ENCODE assay signal across 8 mouse cellular contexts in genomic region chr11:69990850-69991691, GRCm38 (mm10). TPM values are rescaled to one million over a fixed set of nuclear protein-coding genes. Genes with fewer than 3 reads are reported as not detected.
A peak's percentile ranks its signal among the peaks of the same experiment; 100 is the strongest.
DNase-seq lines count a peak whose midpoint lies in the region; ATAC-seq and TF ChIP-seq lines count a peak whose summit lies in the region.

Gabarap (plus strand) TSS chr11:69991143.

- peak; percentile 99 for DNase-seq in brain, embryonic 14.5 days (ENCODE audit: low read depth)
- DNase-seq in liver, adult 2 months (ENCODE audit: extremely low read depth, low read depth, low spot score) = peak; percentile 96
- DNase-seq in splenic B cell, adult 2 months (ENCODE audit: low read depth, low spot score) = peak; percentile 98

- TF ChIP-seq POLR2A in brain, embryonic 14.5 days (IDR thresholded peaks at IDR 0.05; ENCODE audit: borderline replicate concordance, extremely low read depth, insufficient read depth, insufficient read length, poor library complexity, severe bottlenecking) = peak; percentile 26; the same call in 1 of the 2 replicates
- peak; percentile 32; the same call in 1 of the 2 replicates for TF ChIP-seq POLR2A in liver, adult 2 months (IDR thresholded peaks at IDR 0.05; ENCODE audit: extremely low read depth, insufficient read depth, low read length)
- peak; percentile 82 for TF ChIP-seq POLR2A in myocyte (IDR thresholded peaks at IDR 0.05; ENCODE audit: insufficient read length, low read depth)

- H3K4me3 ChIP-seq in C2C12 (ENCODE audit: insufficient read depth, poor library complexity, severe bottlenecking) (peak within 1 kb of the TSS; percentile 79), myocyte (peak within 1 kb of the TSS; percentile 61)
- peak within 1 kb of the TSS; percentile 86 for H3K4me3 ChIP-seq in erythroblast, embryonic 14.5 days (replicated peaks)
- H3K4me3 ChIP-seq in heart, embryonic 11.5 days (ENCODE audit: low read depth, low read length) = peak within 1 kb of the TSS; percentile 87
- H3K4me3 ChIP-seq in kidney, embryonic 16.5 days (ENCODE audit: low read length) = peak within 1 kb of the TSS; percentile 95
- H3K4me3 ChIP-seq in liver, adult 2 months (ENCODE audit: insufficient read depth, low read depth, low read length) = peak within 1 kb of the TSS; percentile 97

- H3K79me3 ChIP-seq in C2C12 (ENCODE audit: low read depth) = peaks cover 19% of the 10 kb centered on the region

- H3K27me3 ChIP-seq in C2C12 (ENCODE audit: control insufficient read depth, insufficient read depth, insufficient read length) (no peaks in the 10 kb centered on the region), myocyte (ENCODE audit: control insufficient read depth, insufficient read depth, insufficient read length) (no peaks in the 10 kb centered on the region)
- no peaks in the 10 kb centered on the region for H3K27me3 ChIP-seq in erythroblast, embryonic 14.5 days (ENCODE audit: control insufficient read depth)
- H3K27me3 ChIP-seq in heart, embryonic 11.5 days (ENCODE audit: control insufficient read depth, insufficient read depth, low read length) = no peaks in the 10 kb centered on the region
- no peaks in the 10 kb centered on the region for H3K27me3 ChIP-seq in kidney, embryonic 16.5 days (ENCODE audit: insufficient read depth, low read length)
- no peaks in the 10 kb centered on the region for H3K27me3 ChIP-seq in liver, adult 2 months (ENCODE audit: control insufficient read depth, insufficient read depth, low read length)
- no peaks in the 10 kb centered on the region; the same call in 1 of the 2 replicates for H3K27me3 ChIP-seq in splenic B cell, adult 2 months (ENCODE audit: control insufficient read depth, insufficient read depth, low read length, poor library complexity, severe bottlenecking)

- H3K27ac ChIP-seq in heart, embryonic 11.5 days (ENCODE audit: low read depth, low read length) = peak within 1 kb of the TSS; percentile 94
- peak within 1 kb of the TSS; percentile 96 for H3K27ac ChIP-seq in kidney, embryonic 16.5 days (ENCODE audit: low read length)
- H3K27ac ChIP-seq in liver, adult 2 months (replicated peaks; ENCODE audit: insufficient read depth, low read depth, low read length) = peak within 1 kb of the TSS; percentile 95

- H3K4me1 ChIP-seq in erythroblast, embryonic 14.5 days (ENCODE audit: control insufficient read depth) = peaks cover 43% of the 10 kb centered on the region
- H3K4me1 ChIP-seq in heart, embryonic 11.5 days (ENCODE audit: control insufficient read depth, insufficient read depth, low read length) = peaks cover 8% of the 10 kb centered on the region; the same call in 1 of the 2 replicates
- peaks cover 21% of the 10 kb centered on the region for H3K4me1 ChIP-seq in kidney, embryonic 16.5 days (ENCODE audit: insufficient read depth, low read length)
- peaks cover 5% of the 10 kb centered on the region; the same call in 1 of the 2 replicates for H3K4me1 ChIP-seq in liver, adult 2 months (ENCODE audit: control insufficient read depth, insufficient read depth, low read length)

- H3K9ac ChIP-seq in heart, embryonic 11.5 days (ENCODE audit: low read depth, low read length) = peak within 1 kb of the TSS; percentile 92
- peak within 1 kb of the TSS; percentile 94 for H3K9ac ChIP-seq in kidney, embryonic 16.5 days (replicated peaks; ENCODE audit: low read length)
- peak within 1 kb of the TSS; percentile 96 for H3K9ac ChIP-seq in liver, adult 2 months (ENCODE audit: low read depth, low read length)

- ATAC-seq in heart, embryonic 11.5 days (replicated peaks; ENCODE audit: insufficient number of reproducible peaks, low FRiP score, low TSS enrichment) = peak; percentile 71
- ATAC-seq in kidney, embryonic 16.5 days (ENCODE audit: low FRiP score, low TSS enrichment) = peak; percentile 76

- peak within 1 kb of the TSS; percentile 91 for H3ac ChIP-seq in C2C12 (ENCODE audit: control insufficient read depth, insufficient read length, low read depth)
- peak within 1 kb of the TSS; percentile 70 for H3ac ChIP-seq in myocyte (ENCODE audit: control insufficient read depth, insufficient read length)

- WGBS in heart, embryonic 11.5 days (ENCODE audit: insufficient replicate concordance) = under 1% methylated on average over 40 of the region's 40 CpGs
- WGBS in kidney, embryonic 16.5 days = 0% methylated on average over 40 of the region's 40 CpGs
- WGBS in liver, adult 2 months = under 1% methylated on average over 40 of the region's 40 CpGs

- no peaks in the 10 kb centered on the region for H3K9me3 ChIP-seq in erythroblast, embryonic 14.5 days (ENCODE audit: control insufficient read depth, low read length)
- H3K9me3 ChIP-seq in heart, embryonic 11.5 days (replicated peaks; ENCODE audit: control insufficient read depth, low read length) = no peaks in the 10 kb centered on the region
- H3K9me3 ChIP-seq in kidney, embryonic 16.5 days (ENCODE audit: low read length) = no peaks in the 10 kb centered on the region

- peak within 1 kb of the TSS; percentile 84 for H3K4me2 ChIP-seq in heart, embryonic 11.5 days
- H3K4me2 ChIP-seq in kidney, embryonic 16.5 days (replicated peaks; ENCODE audit: low read depth, low read length) = peak within 1 kb of the TSS; percentile 71
- H3K4me2 ChIP-seq in myocyte (ENCODE audit: low read depth) = peak within 1 kb of the TSS; percentile 80

- H3K36me3 ChIP-seq in C2C12 (ENCODE audit: control insufficient read depth, insufficient read depth) (peaks cover 68% of the 10 kb centered on the region), myocyte (ENCODE audit: control insufficient read depth, insufficient read depth) (peaks cover 33% of the 10 kb centered on the region)
- H3K36me3 ChIP-seq in erythroblast, embryonic 14.5 days (ENCODE audit: control insufficient read depth) = peaks cover 71% of the 10 kb centered on the region
- H3K36me3 ChIP-seq in heart, embryonic 11.5 days (ENCODE audit: control insufficient read depth, insufficient read depth, low read length) = peaks cover 20% of the 10 kb centered on the region
- H3K36me3 ChIP-seq in kidney, embryonic 16.5 days (ENCODE audit: insufficient read depth, low read length) = peaks cover 34% of the 10 kb centered on the region
- peaks cover 28% of the 10 kb centered on the region for H3K36me3 ChIP-seq in liver, adult 2 months (ENCODE audit: control insufficient read depth, insufficient read depth, low read length)
- H3K36me3 ChIP-seq in splenic B cell, adult 2 months (ENCODE audit: control insufficient read depth, insufficient read depth, low read length, poor library complexity, severe bottlenecking) = peaks cover 18% of the 10 kb centered on the region

- peaks cover 50% of the 10 kb centered on the region for H3K79me2 ChIP-seq in C2C12 (ENCODE audit: control insufficient read depth, insufficient read depth)
- peaks cover 10% of the 10 kb centered on the region; the same call in 1 of the 2 replicates for H3K79me2 ChIP-seq in liver, adult 2 months (ENCODE audit: control insufficient read depth, insufficient read depth, low read length)
- H3K79me2 ChIP-seq in myocyte (ENCODE audit: control insufficient read depth, insufficient read depth) = peaks cover 38% of the 10 kb centered on the region

- no peak for TF ChIP-seq CTCF in C2C12 (IDR thresholded peaks at IDR 0.05; ENCODE audit: control insufficient read depth, insufficient read depth, insufficient read length)
- TF ChIP-seq CTCF in brain, embryonic 14.5 days (IDR thresholded peaks at IDR 0.05; ENCODE audit: borderline replicate concordance, extremely low read depth, insufficient read depth, insufficient read length) = no peak
- TF ChIP-seq CTCF in liver, adult 2 months (IDR thresholded peaks at IDR 0.05; ENCODE audit: low read depth, low read length) = 0 out of 2 replicates have a peak, but pooled peaks have one; percentile 11

TF ChIP-seq in C2C12, 6 proteins besides CTCF, POLR2A, EP300 and RAD21:
- TF ChIP-seq MYOD1 (IDR thresholded peaks at IDR 0.05; ENCODE audit: control insufficient read depth, insufficient read length, low read depth) (no peak), USF1 (IDR thresholded peaks at IDR 0.05; ENCODE audit: low read depth) (peak; percentile 100), MAX (IDR thresholded peaks at IDR 0.05) (peak; percentile 97)
TF ChIP-seq in C2C12: peak in this region for 2.

TF ChIP-seq in myocyte, 11 proteins besides CTCF, POLR2A, EP300 and RAD21:
- TF ChIP-seq SRF (IDR thresholded peaks at IDR 0.05; ENCODE audit: control insufficient read depth, insufficient read length, low read depth) (peak; percentile 29), REST (IDR thresholded peaks at IDR 0.05; ENCODE audit: insufficient read depth, insufficient read length) (no peak), TCF12 (IDR thresholded peaks at IDR 0.05; ENCODE audit: insufficient read depth, poor library complexity, severe bottlenecking) (no peak), MYOD1 (IDR thresholded peaks at IDR 0.05; ENCODE audit: control insufficient read depth in 1 of 3, insufficient read length in 2 of 3, low read depth in 2 of 3) (peak in 1 of 3 experiments; percentile 20), USF1 (IDR thresholded peaks at IDR 0.05; ENCODE audit: low read depth) (peak; percentile 100), TCF3 (IDR thresholded peaks at IDR 0.05; ENCODE audit: insufficient read length, low read depth) (no peak), MYOG (IDR thresholded peaks at IDR 0.05; ENCODE audit: control insufficient read depth in 1 of 3, insufficient read depth in 1 of 3, insufficient read length in 2 of 3, low read depth in 2 of 3) (no peak), POLR2AphosphoS2 (IDR thresholded peaks at IDR 0.05; ENCODE audit: insufficient read length, low read depth) (peak; percentile 99), MAX (IDR thresholded peaks at IDR 0.05; ENCODE audit: low read depth) (no peak)
TF ChIP-seq in myocyte: peak in this region for 4.

RNA-seq across cellular contexts. Expression of gene Gabarap, which starts in this region (rescaled TPM):
- polyA plus RNA-seq in C2C12 (2012; fragmentation: generic; extraction: Trizol) (362 TPM), myocyte (2012; fragmentation: generic; extraction: Trizol) (530 TPM)
- polyA plus RNA-seq in brain, embryonic 14.5 days (2012; rRNA removed) = 457 and 501 TPM in 2 replicates
- 50.2 and 55.8 TPM in 2 replicates for polyA plus RNA-seq in erythroblast, embryonic 14.5 days (2012)
- polyA plus RNA-seq in heart, embryonic 11.5 days (2014; fragmentation: Nextera tagmentation; extraction: Ambion mirVana) = 481 and 489 TPM in 2 replicates
- polyA plus RNA-seq in kidney, embryonic 16.5 days (2015; fragmentation: Nextera tagmentation; extraction: Ambion mirVana) = 437 and 481 TPM in 2 replicates
- total RNA-seq in liver, adult 2 months (2014; rRNA removed) = 175 and 176 TPM in 2 replicates
- 430 and 476 TPM in 2 replicates for polyA plus RNA-seq in liver, adult 2 months (2012; rRNA removed)

Comparison
In these comparisons a context has a peak if more than half of its experiments do, and no peak if none do; other contexts are left out.
1. Peak in every context shown above with its lines: DNase-seq, ATAC-seq, H3K4me3 ChIP-seq and H3K27ac ChIP-seq.
2. POLR2A ChIP-seq: peak in every context shown above with its lines; median percentile 82 in myocyte; 32 in liver, adult 2 months; 26 in brain, embryonic 14.5 days.